ENCODE assay signal across 23 mouse cellular contexts in the genomic region with DNA sequence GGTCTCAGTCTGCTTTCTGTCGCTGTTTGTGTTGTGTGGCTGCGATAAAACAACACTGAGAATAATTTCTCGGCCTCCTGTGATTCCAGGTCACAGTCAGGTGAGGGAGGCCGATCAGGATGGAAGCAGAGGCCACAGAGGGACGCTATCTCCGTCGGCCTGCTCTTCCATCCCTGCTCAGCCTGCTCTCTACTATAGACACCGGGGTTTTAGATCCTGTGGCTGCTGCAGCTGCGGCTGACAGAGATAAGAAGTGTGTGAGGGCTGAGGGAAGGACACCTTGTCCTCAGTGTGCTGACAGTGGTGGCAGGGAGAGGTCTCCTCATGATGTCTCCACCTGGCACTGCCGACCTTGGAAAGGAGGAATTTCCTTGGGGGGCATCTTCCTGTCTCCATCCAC. TPM values are rescaled to one million over a fixed set of nuclear protein-coding genes. Genes with fewer than 3 reads are reported as not detected.
DNase-seq lines count a peak whose midpoint lies in the region; ATAC-seq lines count a peak whose summit lies in the region.
"Had no signal": no experiment of that assay in that cellular context is flagged by ENCODE, and none has a peak within 500 bp of the region (broad histone marks: within the 10 kb centered on the region; RNA-seq: fewer than 3 reads in every experiment).

No protein-coding gene starts in this region.

- 0 out of 2 replicates have a peak, but pooled peaks have one; percentile 15 for ATAC-seq in neural tube, embryonic 13.5 days (ENCODE audit: low read depth)
- peak; percentile 65 for ATAC-seq in common myeloid progenitor, adult 5-6 weeks (replicated peaks; ENCODE audit: low read depth, poor library complexity, severe bottlenecking)
- ATAC-seq: forebrain, embryonic 15.5 days; Patski had no signal

- H3K27ac ChIP-seq in heart, embryonic 10.5 days, result no peak overlapping the region
- no peak overlapping the region for H3K27ac ChIP-seq in neural tube, embryonic 13.5 days (replicated peaks)
- H3K27ac ChIP-seq: embryonic facial prominence, embryonic 10.5 days; forebrain, embryonic 10.5 days; forebrain, embryonic 15.5 days; hindbrain, embryonic 15.5 days had no signal

- WGBS in heart, embryonic 10.5 days, result 42% methylated on average over 10 of the region's 10 CpGs
- WGBS in neural tube, embryonic 13.5 days, result 84% methylated on average over 10 of the region's 10 CpGs

- no peak overlapping the region for H3K4me2 ChIP-seq in neural tube, embryonic 13.5 days
- H3K4me2 ChIP-seq: forebrain, embryonic 15.5 days; heart, embryonic 11.5 days; hindbrain, embryonic 15.5 days had no signal

- DNase-seq in heart, embryonic 10.5 days (ENCODE audit: low spot score), result peak; percentile 70
- DNase-seq in heart, adult 8-10 months (ENCODE audit: low spot score), result no peak
- no peak for DNase-seq in neural tube, embryonic 10.5 days (ENCODE audit: extremely low spot score, low spot score)
- DNase-seq in naive thymus-derived CD4-positive, alpha-beta T cell, adult 2 months (ENCODE audit: low read depth), result peak; percentile 32
- DNase-seq in kidney, adult 11 months, result no peak
- DNase-seq: cerebellum, adult 11-12 months had no signal

- H3K27me3 ChIP-seq in heart, embryonic 10.5 days (ENCODE audit: insufficient read depth, poor library complexity, severe bottlenecking), result peaks cover 8% of the 10 kb centered on the region; the same call in 1 of the 2 replicates
- no peaks in the 10 kb centered on the region for H3K27me3 ChIP-seq in neural tube, embryonic 13.5 days
- H3K27me3 ChIP-seq: forebrain, embryonic 15.5 days; Patski had no signal

- no peak overlapping the region for H3K4me3 ChIP-seq in heart, embryonic 10.5 days
- H3K4me3 ChIP-seq in neural tube, embryonic 13.5 days, result no peak overlapping the region
- H3K4me3 ChIP-seq: embryonic facial prominence, embryonic 10.5 days; forebrain, embryonic 10.5 days; forebrain, embryonic 15.5 days; hindbrain, embryonic 15.5 days had no signal

- H3K4me1 ChIP-seq in heart, embryonic 10.5 days, result peaks cover 21% of the 10 kb centered on the region
- H3K4me1 ChIP-seq in neural tube, embryonic 13.5 days (replicated peaks), result peaks cover 9% of the 10 kb centered on the region; the same call in 1 of the 2 replicates
- H3K4me1 ChIP-seq: hindbrain, embryonic 15.5 days had no signal

- H3K36me3 ChIP-seq in heart, embryonic 10.5 days, result no peaks in the 10 kb centered on the region
- H3K36me3 ChIP-seq in neural tube, embryonic 13.5 days, result no peaks in the 10 kb centered on the region
- H3K36me3 ChIP-seq: embryonic facial prominence, embryonic 10.5 days; forebrain, embryonic 10.5 days; forebrain, embryonic 15.5 days; hindbrain, embryonic 15.5 days had no signal

- H3K9ac ChIP-seq in neural tube, embryonic 13.5 days, result no peak overlapping the region
- H3K9ac ChIP-seq: forebrain, embryonic 15.5 days; hindbrain, embryonic 15.5 days had no signal

- no peaks in the 10 kb centered on the region for H3K9me3 ChIP-seq in heart, embryonic 10.5 days
- H3K9me3 ChIP-seq in neural tube, embryonic 13.5 days, result no peaks in the 10 kb centered on the region
- H3K9me3 ChIP-seq: embryonic facial prominence, embryonic 10.5 days; forebrain, embryonic 10.5 days; forebrain, embryonic 15.5 days; hindbrain, embryonic 15.5 days had no signal

RNA-seq across cellular contexts. Expression of gene Lcn4, which starts 8.0 kb away (rescaled TPM):
- not detected in 2 replicates for polyA plus RNA-seq in heart, embryonic 10.5 days (2016; fragmentation: Nextera tagmentation; extraction: Ambion mirVana)
- not detected for total RNA-seq in heart, adult 8-10 months (2022)
- not detected in 2 replicates for polyA plus RNA-seq in neural tube, embryonic 13.5 days (2015; fragmentation: Nextera tagmentation; extraction: Ambion mirVana)
- not detected in 2 replicates for total RNA-seq in common myeloid progenitor, adult 5-6 weeks (2017)
- total RNA-seq: adrenal gland, adult 18-20 months; adrenal gland, postnatal 14 days; gastrocnemius, postnatal 10 days; heart, postnatal 36 days had no signal
- polyA plus RNA-seq: embryonic facial prominence, embryonic 10.5 days; embryonic facial prominence, embryonic 14.5 days; forebrain, embryonic 10.5 days; forebrain, embryonic 15.5 days; frontal cortex, adult 2 months; gonadal fat pad, adult 2 months; heart, embryonic 11.5 days; heart, postnatal 0 days; hindbrain, embryonic 11.5 days; hindbrain, embryonic 15.5 days; Patski had no signal

RNA-seq across cellular contexts. Expression of gene Fam69b, which starts 34.9 kb away (rescaled TPM):
- polyA plus RNA-seq in heart, embryonic 10.5 days (2016; fragmentation: Nextera tagmentation; extraction: Ambion mirVana), result 15.7 and 18.2 TPM in 2 replicates
- 10 to 100 TPM; 15.0 to 26.6 (median 20.9) TPM for total RNA-seq in heart, adult 8-10 months (2022)
- 91.8 and 101 TPM in 2 replicates for polyA plus RNA-seq in neural tube, embryonic 13.5 days (2015; fragmentation: Nextera tagmentation; extraction: Ambion mirVana)
- total RNA-seq in common myeloid progenitor, adult 5-6 weeks (2017), result 17.5 and 19.9 TPM in 2 replicates

RNA-seq across cellular contexts. Expression of gene Agpat2, which starts 58.9 kb away (rescaled TPM):
- 20.4 and 28.9 TPM in 2 replicates for polyA plus RNA-seq in heart, embryonic 10.5 days (2016; fragmentation: Nextera tagmentation; extraction: Ambion mirVana)
- total RNA-seq in heart, adult 8-10 months (2022), result 10 to 100 TPM; 51.1 to 65.9 (median 60.8) TPM
- 6.0 and 7.4 TPM in 2 replicates for polyA plus RNA-seq in neural tube, embryonic 13.5 days (2015; fragmentation: Nextera tagmentation; extraction: Ambion mirVana)
- 32.2 and 38.7 TPM in 2 replicates for total RNA-seq in common myeloid progenitor, adult 5-6 weeks (2017)

Comparison
In these comparisons a context has a peak if more than half of its experiments do, and no peak if none do; other contexts are left out.
1. DNase-seq: peak in heart, embryonic 10.5 days (single experiment) and naive thymus-derived CD4-positive, alpha-beta T cell, adult 2 months (single experiment); none in heart, adult 8-10 months (single experiment), neural tube, embryonic 10.5 days (single experiment) and kidney, adult 11 months (single experiment).